Mouse (Mus musculus) midbrain, embryonic 14.5 days (tissue): ENCODE data around the gene Myo10. TPM values are rescaled to one million over a fixed set of nuclear protein-coding genes. Genes with fewer than 3 reads are reported as not detected.
"Not testable (repeated sequence)": the region's sequence is repeated elsewhere in the genome, so short reads cannot be mapped to it uniquely, and the experiment has no call there.

ENCODE experiments used
- ATAC-seq: fragments of 200-750 bp; cut with Nextera tagmentation; 2 replicates; pipeline ENCODE4 v1.8.0; 2017; ENCODE audit warnings: moderate number of reproducible peaks, moderate library complexity; ENCODE audit not compliant: low FRiP score, low TSS enrichment
- DNase-seq: peaks from one replicate; pipeline ENCODE4 v3.0.0-alpha.2; 2015
- H3K27ac ChIP-seq: fragments of 300-500 bp; sonication (generic); replicated peaks from 2 replicates; pipeline ENCODE4 v1.5.1; 2014; ENCODE audit warnings: mild to moderate bottlenecking, low read depth, low read length, moderate library complexity
- H3K27me3 ChIP-seq: fragments of 300-500 bp; sonication (generic); 2 replicates; pipeline ENCODE4 v1.6.1; 2014; ENCODE audit warnings: low read length, control low read depth, mixed read lengths; ENCODE audit not compliant: control insufficient read depth, insufficient read depth
- H3K36me3 ChIP-seq: fragments of 300-500 bp; sonication (generic); 2 replicates; pipeline ENCODE4 v1.6.1; 2014; ENCODE audit warnings: low read length, control low read depth; ENCODE audit not compliant: control insufficient read depth, insufficient read depth
- H3K4me1 ChIP-seq: fragments of 300-500 bp; sonication (generic); 2 replicates; pipeline ENCODE4 v1.6.1; 2014; ENCODE audit warnings: mild to moderate bottlenecking, antibody characterized with exemption, low read length, control low read depth; ENCODE audit not compliant: control insufficient read depth, insufficient read depth
- H3K4me2 ChIP-seq: fragments of 300-500 bp; sonication (generic); 2 replicates; pipeline ENCODE4 v1.6.1; 2014; ENCODE audit warnings: mild to moderate bottlenecking, low read length, moderate library complexity
- H3K4me3 ChIP-seq: fragments of 300-500 bp; sonication (generic); replicated peaks from 2 replicates; pipeline ENCODE4 v1.5.1; 2014; ENCODE audit warnings: low read depth, low read length
- H3K9ac ChIP-seq: fragments of 300-500 bp; sonication (generic); replicated peaks from 2 replicates; pipeline ENCODE4 v1.6.1; 2014; ENCODE audit warnings: mild to moderate bottlenecking, low read length, moderate library complexity
- H3K9me3 ChIP-seq: fragments of 300-500 bp; sonication (generic); 2 replicates; pipeline ENCODE4 v1.6.1; 2016; ENCODE audit warnings: low read length, control low read depth, mixed read lengths; ENCODE audit not compliant: control insufficient read depth
- WGBS: fragments of 180-500 bp; shearing (Covaris S2); extraction: QIAGEN DNeasy Blood & Tissue Kit; methylation state at CpG from one replicate; pipeline ENCODE4 v1.1.7; 2014; 5-methylcytosine and 5-hydroxymethylcytosine counted together
- polyA plus RNA-seq: library from polyadenylated mRNA; unstranded; fragments of >200 nt; fragmentation: Nextera tagmentation; extraction: Ambion mirVana; gene quantifications from 2 replicates; pipeline ENCODE4 v1.2.1, GENCODE M21; 2014

The Myo10 gene
- polyA plus RNA-seq, 1 experiment from 2014 or later = 33.6 TPM

GRCm38 (mm10) chr15:25710876-25711275 is 88.6 kb downstream of the Myo10 start:
- Histone ChIP-seq H3K36me3 (no peaks in the 10 kb centered on the region), H3K4me1 (peaks cover 11% of the 10 kb centered on the region), H3K27me3 (no peaks in the 10 kb centered on the region), H3K27ac (no peak overlapping the region), H3K9me3 (no peaks in the 10 kb centered on the region), H3K4me2 (no peak overlapping the region), H3K9ac (no peak overlapping the region), H3K4me3 (no peak overlapping the region)
- 92% methylated on average over 10 of the region's 10 CpGs for WGBS
- no peak for ATAC-seq
- DNase-seq = no peak

- WGBS = 57% methylated on average over 4 of the region's 4 CpGs
- Histone ChIP-seq H3K27ac (no peak overlapping the region), H3K4me2 (no peak overlapping the region), H3K36me3 (no peaks in the 10 kb centered on the region), H3K9ac (no peak overlapping the region), H3K4me1 (peaks cover 12% of the 10 kb centered on the region), H3K27me3 (no peaks in the 10 kb centered on the region), H3K4me3 (no peak overlapping the region), H3K9me3 (no peaks in the 10 kb centered on the region)
- DNase-seq = no peak
- ATAC-seq = no peak
Measured at GRCm38 (mm10) chr15:25712877-25713276, 90.6 kb downstream of the Myo10 start.

- DNase-seq (peak; percentile 67), ATAC-seq (peak; percentile 65)
- Histone ChIP-seq H3K4me1 (peaks cover 12% of the 10 kb centered on the region), H3K4me3 (peak overlapping the region; percentile 26), H3K9ac (peak overlapping the region; percentile 42; the same call in 1 of the 2 replicates), H3K27ac (peak overlapping the region; percentile 52; the same call in 1 of the 2 replicates), H3K27me3 (no peaks in the 10 kb centered on the region), H3K4me2 (peak overlapping the region; percentile 53), H3K36me3 (no peaks in the 10 kb centered on the region), H3K9me3 (no peaks in the 10 kb centered on the region)
- WGBS = 38% methylated on average over 38 of the region's 38 CpGs
Measured at GRCm38 (mm10) chr15:25713587-25714361, 91.4 kb downstream of the Myo10 start.

GRCm38 (mm10) chr15:25715218-25715995 is 93.1 kb downstream of the Myo10 start:
- ATAC-seq (0 out of 2 replicates have a peak, but pooled peaks have one; percentile 15), DNase-seq (peak; percentile 24)
- H3K27ac ChIP-seq = no peak overlapping the region
- H3K4me2 ChIP-seq = peak overlapping the region; percentile 16; the same call in 1 of the 2 replicates
- no peaks in the 10 kb centered on the region for H3K36me3 ChIP-seq
- H3K27me3 ChIP-seq = no peaks in the 10 kb centered on the region
- WGBS = 60% methylated on average over 10 of the region's 10 CpGs
- H3K4me1 ChIP-seq = peaks cover 12% of the 10 kb centered on the region
- no peak overlapping the region for H3K4me3 ChIP-seq
- H3K9me3 ChIP-seq = no peaks in the 10 kb centered on the region
- no peak overlapping the region for H3K9ac ChIP-seq

GRCm38 (mm10) chr15:25715996-25716395 is 93.7 kb downstream of the Myo10 start:
- ATAC-seq (no peak), DNase-seq (peak; percentile 34)
- Histone ChIP-seq H3K27me3 (no peaks in the 10 kb centered on the region), H3K27ac (no peak overlapping the region), H3K4me3 (no peak overlapping the region), H3K4me1 (peaks cover 12% of the 10 kb centered on the region), H3K4me2 (peak overlapping the region; percentile 16; the same call in 1 of the 2 replicates), H3K36me3 (no peaks in the 10 kb centered on the region), H3K9ac (no peak overlapping the region), H3K9me3 (no peaks in the 10 kb centered on the region)
- 21% methylated on average over 11 of the region's 11 CpGs for WGBS

GRCm38 (mm10) chr15:25717006-25717405 is 94.7 kb downstream of the Myo10 start:
- peak; percentile 94 for DNase-seq
- Histone ChIP-seq H3K4me2 (no peak overlapping the region), H3K9ac (no peak overlapping the region), H3K27me3 (no peaks in the 10 kb centered on the region), H3K36me3 (no peaks in the 10 kb centered on the region), H3K4me1 (peaks cover 12% of the 10 kb centered on the region), H3K27ac (no peak overlapping the region), H3K9me3 (no peaks in the 10 kb centered on the region), H3K4me3 (no peak overlapping the region)
- 18% methylated on average over 3 of the region's 3 CpGs for WGBS
- ATAC-seq = no peak; the same call in 1 of the 2 replicates

GRCm38 (mm10) chr15:25718104-25718503 is 95.8 kb downstream of the Myo10 start:
- not testable (repeated sequence) for H3K4me3 ChIP-seq, DNase-seq, H3K27ac ChIP-seq, H3K9ac ChIP-seq, H3K36me3 ChIP-seq, H3K27me3 ChIP-seq, ATAC-seq, H3K4me2 ChIP-seq, H3K9me3 ChIP-seq
- peaks cover 11% of the 10 kb centered on the region for H3K4me1 ChIP-seq
- 98% methylated on average over 1 of the region's 4 CpGs for WGBS

GRCm38 (mm10) chr15:25719270-25719669 is 96.9 kb downstream of the Myo10 start:
- Histone ChIP-seq H3K4me1 (peaks cover 7% of the 10 kb centered on the region), H3K27ac (no peak overlapping the region), H3K36me3 (peaks cover 3% of the 10 kb centered on the region; the same call in 1 of the 2 replicates), H3K9me3 (no peaks in the 10 kb centered on the region), H3K27me3 (no peaks in the 10 kb centered on the region), H3K9ac (no peak overlapping the region), H3K4me3 (no peak overlapping the region), H3K4me2 (no peak overlapping the region)
- WGBS = 67% methylated on average over 8 of the region's 8 CpGs
- DNase-seq (no peak), ATAC-seq (no peak)
